Mouse (Mus musculus): ENCODE measurements at regions not wholly inside any gene's neighbourhood (a gene's known extent, or its start where the extent isn't known, plus 50 kb on each side); places are given as distances from the start of the nearest gene placed in this dataset.

DNA sequence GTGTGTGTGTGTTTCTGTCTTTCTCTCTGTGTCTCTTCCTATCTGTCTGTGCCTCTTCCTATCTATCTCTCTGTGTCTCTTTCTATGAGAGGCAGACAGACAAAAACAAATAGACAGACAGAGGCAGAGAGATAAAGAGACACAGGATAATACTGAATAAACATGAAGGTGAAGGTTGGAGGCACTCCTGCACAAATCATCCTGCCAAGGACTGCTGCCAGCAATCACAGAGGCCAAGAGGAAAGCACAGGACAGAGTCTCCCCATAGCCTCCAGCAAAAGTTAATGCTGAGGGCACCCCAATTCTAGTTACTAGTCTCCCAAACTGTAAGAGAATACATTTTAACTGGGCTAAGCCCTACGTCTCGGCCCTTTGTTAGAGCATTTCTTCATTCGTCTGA, 77.6 kb upstream of the Daam1 start:
- Histone ChIP-seq H3K9ac (ENCODE audit: low read depth, low read length) (no peak overlapping the region), H3K27ac (no peak overlapping the region), H3K4me1 (ENCODE audit: control insufficient read depth, insufficient read depth, low read length) (peaks cover 8% of the 10 kb centered on the region), H3K4me3 (no peak overlapping the region), H3K79me2 (replicated peaks; ENCODE audit: control insufficient read depth, insufficient read depth, low read length) (no peaks in the 10 kb centered on the region), H3K27me3 (ENCODE audit: control insufficient read depth, insufficient read depth, low read length) (no peaks in the 10 kb centered on the region), H3K36me3 (ENCODE audit: control insufficient read depth, insufficient read depth, low read length) (no peaks in the 10 kb centered on the region)
- TF ChIP-seq EP300 (IDR thresholded peaks at IDR 0.05; ENCODE audit: insufficient read depth, low read depth, low read length): no peak
- no peak for TF ChIP-seq POLR2A (IDR thresholded peaks at IDR 0.05; ENCODE audit: insufficient read depth, low read depth, low read length)
- TF ChIP-seq CTCF (IDR thresholded peaks at IDR 0.05): no peak
- WGBS: 89% methylated on average over 3 of the region's 3 CpGs
- DNase-seq: no peak
- intact Hi-C loops (cut with DNase I): no loop called here

DNA sequence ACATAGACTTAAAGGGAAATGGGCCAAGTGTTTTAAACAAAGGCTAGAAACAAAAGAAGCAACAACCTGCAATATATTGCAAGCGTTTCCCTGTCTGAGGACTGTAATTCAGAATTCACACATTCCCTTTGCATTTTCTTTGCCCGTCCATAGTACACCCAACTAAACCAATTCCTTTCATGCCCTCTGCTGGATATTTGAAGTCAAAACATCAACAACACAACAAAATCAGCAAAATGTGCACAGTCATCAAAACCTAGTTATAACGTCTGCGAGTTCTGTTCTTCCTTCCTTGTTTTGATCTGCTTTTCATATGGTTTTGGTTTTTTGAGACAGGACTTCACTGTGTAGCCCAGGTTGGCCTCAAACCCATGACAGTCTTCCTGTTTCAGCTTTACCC, 67.7 kb upstream of the Daam1 start:
- Histone ChIP-seq H3K27me3 (ENCODE audit: control insufficient read depth, insufficient read depth, low read length) (no peaks in the 10 kb centered on the region), H3K79me2 (replicated peaks; ENCODE audit: control insufficient read depth, insufficient read depth, low read length) (no peaks in the 10 kb centered on the region), H3K4me3 (no peak overlapping the region), H3K4me1 (ENCODE audit: control insufficient read depth, insufficient read depth, low read length) (no peaks in the 10 kb centered on the region), H3K27ac (no peak overlapping the region), H3K36me3 (ENCODE audit: control insufficient read depth, insufficient read depth, low read length) (no peaks in the 10 kb centered on the region), H3K9ac (ENCODE audit: low read depth, low read length) (no peak overlapping the region)
- intact Hi-C loops (cut with DNase I): no loop called here
- no peak for TF ChIP-seq EP300 (IDR thresholded peaks at IDR 0.05; ENCODE audit: insufficient read depth, low read depth, low read length)
- TF ChIP-seq CTCF (IDR thresholded peaks at IDR 0.05): peak; percentile 52
- DNase-seq: no peak
- 52% methylated on average over 4 of the region's 4 CpGs for WGBS

DNA sequence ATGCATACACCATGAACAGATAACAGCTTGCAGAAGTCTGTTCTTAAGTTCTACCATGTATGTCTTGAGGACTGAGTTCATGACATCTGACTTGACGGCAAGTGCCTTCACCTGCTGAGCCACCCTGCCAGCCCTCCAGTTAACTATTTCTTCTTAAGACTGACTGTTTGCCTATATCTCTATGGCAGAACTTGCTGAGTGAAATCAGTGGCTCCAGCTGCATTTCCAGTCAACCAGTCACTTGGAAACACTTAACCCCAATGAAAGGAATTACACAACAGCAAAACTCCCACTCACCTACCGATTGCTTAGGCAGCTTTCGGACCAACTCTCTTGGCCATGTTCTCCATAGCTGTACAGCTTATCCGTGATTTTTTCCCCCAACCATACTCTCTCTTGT, 64.8 kb upstream of the Daam1 start:
- Histone ChIP-seq H3K4me1 (ENCODE audit: control insufficient read depth, insufficient read depth, low read length) (no peaks in the 10 kb centered on the region; the same call in 1 of the 2 replicates), H3K9ac (ENCODE audit: low read depth, low read length) (no peak overlapping the region), H3K27me3 (ENCODE audit: control insufficient read depth, insufficient read depth, low read length) (no peaks in the 10 kb centered on the region), H3K4me3 (no peak overlapping the region), H3K27ac (no peak overlapping the region), H3K36me3 (ENCODE audit: control insufficient read depth, insufficient read depth, low read length) (no peaks in the 10 kb centered on the region), H3K79me2 (replicated peaks; ENCODE audit: control insufficient read depth, insufficient read depth, low read length) (no peaks in the 10 kb centered on the region)
- TF ChIP-seq EP300 (IDR thresholded peaks at IDR 0.05; ENCODE audit: insufficient read depth, low read depth, low read length) (no peak), POLR2A (IDR thresholded peaks at IDR 0.05; ENCODE audit: insufficient read depth, low read depth, low read length) (no peak), CTCF (IDR thresholded peaks at IDR 0.05) (no peak)
- no peak for DNase-seq
- intact Hi-C loops (cut with DNase I): loop anchor here (5.0 kb wide), 1 partner anchor 211 kb away; no protein-coding TSS in a partner anchor
- 87% methylated on average over 4 of the region's 4 CpGs for WGBS

DNA sequence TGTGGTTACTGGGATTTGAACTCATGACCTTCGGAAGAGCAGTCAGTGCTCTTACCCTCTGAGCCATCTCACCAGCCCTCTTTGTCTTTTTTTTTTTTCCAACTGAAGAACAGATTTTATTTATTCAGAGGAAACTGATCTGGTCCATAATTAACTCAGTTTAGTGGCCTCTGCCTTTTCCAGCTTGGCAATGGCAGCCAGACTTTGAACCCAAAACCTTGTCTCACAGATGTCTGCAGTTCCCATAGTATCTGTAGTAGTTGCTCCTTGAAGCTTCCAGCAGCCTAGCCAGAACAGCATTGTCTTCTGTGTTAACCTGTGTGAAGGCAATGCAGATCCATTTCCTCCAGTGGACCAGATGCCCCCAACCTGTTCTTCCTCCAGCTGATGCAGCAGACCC, 64.2 kb upstream of the Daam1 start:
- WGBS: 95% methylated on average over 1 of the region's 1 CpGs
- no peaks in the 10 kb centered on the region; the same call in 1 of the 2 replicates for H3K4me1 ChIP-seq (ENCODE audit: control insufficient read depth, insufficient read depth, low read length)

DNA sequence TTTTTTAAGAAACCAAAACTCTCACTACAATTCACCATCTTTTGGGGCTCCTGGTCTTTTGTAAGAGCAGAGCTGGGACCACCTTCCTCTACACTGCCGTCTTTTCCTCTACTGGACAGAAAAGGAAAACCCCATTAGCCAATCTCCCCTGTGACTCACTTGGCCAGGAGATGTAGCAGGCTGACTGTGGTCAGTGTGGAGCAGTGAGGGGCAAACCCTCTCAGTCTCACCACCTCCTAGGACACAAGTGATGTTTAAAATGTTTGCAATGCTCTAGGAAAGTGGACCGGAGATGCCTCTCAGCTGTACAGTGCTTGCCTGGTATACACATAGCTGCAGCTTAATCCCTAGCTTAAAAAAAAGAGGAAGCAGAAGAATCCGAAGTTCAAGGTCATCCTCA, 63.0 kb upstream of the Daam1 start:
- TF ChIP-seq EP300 (IDR thresholded peaks at IDR 0.05; ENCODE audit: insufficient read depth, low read depth, low read length): no peak
- no peak for TF ChIP-seq POLR2A (IDR thresholded peaks at IDR 0.05; ENCODE audit: insufficient read depth, low read depth, low read length)
- TF ChIP-seq CTCF (IDR thresholded peaks at IDR 0.05): no peak
- Histone ChIP-seq H3K4me3 (no peak overlapping the region), H3K27me3 (ENCODE audit: control insufficient read depth, insufficient read depth, low read length) (no peaks in the 10 kb centered on the region), H3K4me1 (ENCODE audit: control insufficient read depth, insufficient read depth, low read length) (no peaks in the 10 kb centered on the region; the same call in 1 of the 2 replicates), H3K36me3 (ENCODE audit: control insufficient read depth, insufficient read depth, low read length) (no peaks in the 10 kb centered on the region), H3K79me2 (replicated peaks; ENCODE audit: control insufficient read depth, insufficient read depth, low read length) (no peaks in the 10 kb centered on the region), H3K9ac (ENCODE audit: low read depth, low read length) (no peak overlapping the region), H3K27ac (no peak overlapping the region)
- intact Hi-C loops (cut with DNase I): loop anchor here (1.0 to 5.0 kb wide), 3 partner anchors 63 to 279 kb away; partner anchors contain the start of gene Daam1
- DNase-seq: no peak
- WGBS: 36% methylated on average over 3 of the region's 3 CpGs

More for the DNA sequence above, 64.2 kb upstream of the Daam1 start:
- Histone ChIP-seq H3K9ac (ENCODE audit: low read depth, low read length) (no peak overlapping the region), H3K79me2 (replicated peaks; ENCODE audit: control insufficient read depth, insufficient read depth, low read length) (no peaks in the 10 kb centered on the region), H3K4me3 (no peak overlapping the region), H3K36me3 (ENCODE audit: control insufficient read depth, insufficient read depth, low read length) (no peaks in the 10 kb centered on the region), H3K27me3 (ENCODE audit: control insufficient read depth, insufficient read depth, low read length) (no peaks in the 10 kb centered on the region), H3K27ac (no peak overlapping the region)
- intact Hi-C loops (cut with DNase I): loop anchor here (5.0 kb wide), 1 partner anchor 211 kb away; no protein-coding TSS in a partner anchor
- DNase-seq: no peak
- TF ChIP-seq POLR2A (IDR thresholded peaks at IDR 0.05; ENCODE audit: insufficient read depth, low read depth, low read length) (no peak), EP300 (IDR thresholded peaks at IDR 0.05; ENCODE audit: insufficient read depth, low read depth, low read length) (no peak), CTCF (IDR thresholded peaks at IDR 0.05) (no peak)

DNA sequence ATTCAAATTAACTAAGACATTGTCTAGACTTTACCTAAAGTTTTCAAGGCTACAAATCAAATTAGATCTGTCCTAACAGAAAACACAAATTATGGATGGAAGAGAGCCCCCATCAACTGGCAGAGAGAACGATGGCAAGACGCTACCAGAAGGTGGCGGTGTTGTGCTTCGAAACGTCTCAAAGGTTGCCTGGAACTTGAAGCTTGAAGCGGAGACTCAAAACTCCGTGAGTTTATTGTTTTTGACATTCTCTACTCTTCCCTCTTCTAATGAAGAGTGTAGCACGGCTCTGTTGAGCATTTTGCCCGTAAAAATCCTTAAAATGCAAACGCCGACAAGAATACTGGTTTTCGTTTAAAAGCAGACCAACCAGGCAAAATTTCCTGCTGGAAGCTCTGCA, 62.4 kb upstream of the Daam1 start:
- Histone ChIP-seq H3K27me3 (ENCODE audit: control insufficient read depth, insufficient read depth, low read length) (no peaks in the 10 kb centered on the region), H3K79me2 (replicated peaks; ENCODE audit: control insufficient read depth, insufficient read depth, low read length) (no peaks in the 10 kb centered on the region), H3K9ac (ENCODE audit: low read depth, low read length) (no peak overlapping the region), H3K36me3 (ENCODE audit: control insufficient read depth, insufficient read depth, low read length) (no peaks in the 10 kb centered on the region), H3K4me1 (ENCODE audit: control insufficient read depth, insufficient read depth, low read length) (no peaks in the 10 kb centered on the region; the same call in 1 of the 2 replicates), H3K4me3 (peak overlapping the region; percentile 35), H3K27ac (peak overlapping the region; percentile 38)
- DNase-seq: peak; percentile 74 to 87
- WGBS: under 1% methylated on average over 12 of the region's 12 CpGs
- TF ChIP-seq CTCF (IDR thresholded peaks at IDR 0.05): peak; percentile 98; the same call in 1 of the 2 replicates
- TF ChIP-seq POLR2A (IDR thresholded peaks at IDR 0.05; ENCODE audit: insufficient read depth, low read depth, low read length): no peak
- TF ChIP-seq EP300 (IDR thresholded peaks at IDR 0.05; ENCODE audit: insufficient read depth, low read depth, low read length): peak; percentile 89
- intact Hi-C loops (cut with DNase I): loop anchor here (1.0 to 5.0 kb wide), 3 partner anchors 62 to 279 kb away; partner anchors contain the start of gene Daam1
